Mouse (Mus musculus) cerebellum, adult 11-12 months (tissue): ENCODE data around the gene Luc7l3.
"Not testable (repeated sequence)": the region's sequence is repeated elsewhere in the genome, so short reads cannot be mapped to it uniquely, and the experiment has no call there.

Experiments
- DNase-seq: peaks from one replicate; pipeline ENCODE4 v3.0.0; 2022

Gene Luc7l3

DNA sequence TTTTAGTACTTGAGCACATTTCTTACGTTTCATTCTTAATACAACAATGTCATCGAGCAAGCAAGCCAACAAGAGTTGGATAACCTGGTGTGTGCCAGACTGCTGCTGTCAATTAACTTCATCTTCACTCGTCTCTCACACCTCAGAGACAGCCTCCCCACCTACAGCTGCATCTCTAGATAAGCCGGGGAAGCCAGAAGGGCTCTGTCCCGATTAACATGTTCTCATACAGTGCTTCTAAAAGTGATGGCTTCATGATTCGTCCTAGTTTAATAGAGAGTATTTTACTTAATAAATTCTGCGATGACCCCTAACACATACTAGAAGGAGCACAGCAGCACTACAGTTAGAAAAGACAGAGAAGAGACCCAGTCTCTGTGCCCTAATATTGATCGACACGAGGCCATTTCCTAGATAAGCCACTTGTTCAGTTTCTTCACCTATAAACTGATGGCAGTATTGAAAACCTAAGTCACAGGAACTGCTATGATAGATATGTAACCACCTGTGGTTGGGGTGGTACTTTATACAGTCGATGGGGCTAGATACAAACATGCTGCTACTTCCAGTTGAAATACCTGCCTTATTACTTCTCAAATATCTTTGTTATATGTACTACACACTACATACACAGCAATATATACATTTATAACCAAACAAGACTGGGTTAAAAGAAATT lies 31.6 kb downstream of the Luc7l3 start:
- DNase-seq: no peak

- no peak for DNase-seq
These were observed 34.7 kb downstream of the Luc7l3 start for GRCm38 (mm10) chr11:94287105-94287504.

GRCm38 (mm10) chr11:94285886-94286574 lies 35.8 kb downstream of the Luc7l3 start:
- DNase-seq: no peak

- no peak for DNase-seq
These were observed 38.2 kb downstream of the Luc7l3 start for GRCm38 (mm10) chr11:94283536-94284099.

DNA sequence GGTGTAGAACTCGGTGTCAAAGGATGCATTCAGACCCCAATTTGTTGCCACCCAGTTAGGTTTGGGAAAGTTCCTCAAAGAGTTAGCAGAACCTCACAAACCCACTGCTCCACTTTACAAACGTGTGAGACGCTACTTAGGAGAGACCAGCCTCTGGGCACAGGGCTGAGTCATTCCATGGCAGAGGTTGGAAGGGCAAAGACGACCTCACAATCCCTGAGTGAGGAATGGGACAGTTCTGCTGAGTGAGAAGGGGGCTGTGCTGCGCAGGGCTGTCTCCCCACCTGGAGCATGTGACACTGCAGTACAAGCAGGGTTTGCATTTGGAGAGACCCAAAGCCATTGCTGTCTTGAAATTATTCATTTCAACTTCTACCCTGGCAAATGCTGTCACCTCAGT lies 39.5 kb downstream of the Luc7l3 start:
- no peak for DNase-seq

- peak; percentile 49 for DNase-seq
These were observed 40.3 kb downstream of the Luc7l3 start, which contains the start of gene Gm21885 for GRCm38 (mm10) chr11:94281199-94282181. Gene Gm21885, plus strand, starts transcription at chr11:94281873.

- DNase-seq: peak; percentile 94
These were observed 44.9 kb downstream of the Luc7l3 start for GRCm38 (mm10) chr11:94276869-94277337.

DNA sequence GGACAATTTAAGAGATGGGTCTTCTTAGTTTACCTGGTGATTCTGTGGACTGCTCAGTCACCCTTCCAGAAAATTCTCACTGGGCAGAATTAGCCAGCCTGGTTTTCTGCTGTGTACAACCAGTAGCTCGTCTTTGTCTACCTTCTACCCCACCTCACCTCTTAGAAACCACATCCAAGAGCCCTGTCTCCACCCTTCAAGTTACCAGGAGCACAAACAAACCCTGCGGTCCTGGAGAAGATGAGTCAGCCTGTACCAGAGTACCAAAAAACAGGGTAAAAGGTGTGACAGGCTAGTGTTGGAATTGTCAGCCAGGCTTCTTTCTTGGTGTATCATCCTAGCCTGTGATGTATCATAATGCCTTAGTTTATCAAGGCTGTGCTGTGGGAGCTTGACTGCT lies 46.1 kb downstream of the Luc7l3 start:
- DNase-seq: no peak

DNA sequence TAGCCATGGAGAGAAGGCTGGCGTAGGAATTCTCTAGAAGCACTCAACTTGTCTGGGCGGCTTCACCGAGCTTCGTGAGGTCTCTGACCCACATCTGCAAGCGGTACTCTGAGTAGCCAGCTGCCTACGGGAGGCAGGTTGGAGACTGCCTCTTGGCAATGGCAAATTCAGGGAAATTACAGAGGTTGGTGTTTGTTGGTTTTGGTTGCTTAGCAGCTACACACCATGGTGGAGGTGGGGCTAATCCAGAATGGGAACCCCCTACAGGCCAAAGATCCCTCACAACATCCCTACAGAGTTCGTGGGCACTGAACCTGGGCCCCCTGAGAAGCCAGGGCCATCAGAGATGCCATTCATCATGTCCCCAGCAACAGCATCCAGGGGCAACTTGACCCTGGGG lies 46.6 kb downstream of the Luc7l3 start:
- DNase-seq: no peak

GRCm38 (mm10) chr11:94274206-94274867 lies 47.5 kb downstream of the Luc7l3 start:
- no peak for DNase-seq

DNA sequence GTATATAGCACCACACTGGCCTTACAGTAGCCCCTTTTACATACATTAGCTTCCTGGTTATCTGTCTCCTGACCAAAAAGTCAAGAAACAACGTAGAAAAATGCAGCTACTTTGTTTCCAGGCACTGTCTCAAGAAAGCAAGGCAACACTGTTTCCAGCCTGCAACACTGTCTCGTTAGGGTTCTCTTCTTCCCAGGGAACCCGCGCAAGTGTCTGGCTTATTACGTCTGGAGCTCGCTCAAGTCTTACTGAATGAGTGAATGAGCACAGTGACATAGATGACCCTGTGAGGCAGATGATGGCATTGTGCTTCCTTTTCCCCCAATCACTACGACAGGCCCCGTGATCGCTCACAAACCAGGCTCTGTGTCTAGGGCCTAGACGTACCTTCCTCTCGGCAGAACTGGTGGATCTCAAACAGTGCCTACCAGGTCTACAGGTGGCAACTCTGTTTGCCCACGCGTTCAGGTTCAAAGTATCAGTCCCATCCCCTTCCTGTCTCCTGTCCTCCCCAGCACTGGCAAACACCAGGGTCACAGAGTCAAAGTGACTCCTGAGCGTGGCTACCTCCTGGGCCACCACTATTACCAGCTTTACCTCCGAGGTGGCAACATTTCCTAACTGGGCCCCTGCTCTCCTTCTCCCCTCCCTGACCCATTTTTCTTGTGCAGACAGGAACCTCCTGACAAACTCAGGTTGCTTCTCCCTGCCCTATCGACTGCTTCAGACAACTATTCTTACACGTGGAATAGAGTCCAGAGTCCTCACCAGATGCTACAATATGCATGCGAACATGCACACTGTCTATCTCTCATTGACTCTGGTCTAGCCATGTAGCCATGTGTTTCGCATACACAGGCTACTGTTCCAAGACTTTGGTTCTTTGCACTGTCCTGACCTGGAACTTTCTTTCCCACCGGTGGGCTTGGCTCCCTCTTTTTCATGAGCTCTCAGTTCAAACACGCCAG lies 48.5 kb downstream of the Luc7l3 start:
- DNase-seq: no peak

DNA sequence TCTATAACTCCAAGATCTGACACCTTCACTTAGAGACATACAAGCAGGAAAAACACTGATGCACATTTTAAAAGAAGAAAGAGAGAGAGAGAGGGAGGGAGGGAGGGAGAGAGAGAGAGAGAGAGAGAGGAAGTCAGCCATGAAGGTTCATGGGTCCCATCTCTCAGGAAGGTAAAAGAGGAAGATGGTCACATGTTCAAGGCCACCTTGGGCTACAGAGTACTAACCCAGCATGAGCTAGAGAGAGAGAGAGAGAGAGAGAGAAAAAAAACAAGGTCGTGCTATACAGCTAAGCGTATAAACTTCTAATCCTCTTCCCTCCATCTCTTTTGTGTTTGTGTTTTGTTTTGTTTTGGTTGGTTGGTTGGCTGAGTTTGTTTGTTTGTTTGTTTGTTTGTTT lies 50.8 kb downstream of the Luc7l3 start:
- no peak for DNase-seq

- DNase-seq: no peak
These were observed 51.9 kb downstream of the Luc7l3 start for GRCm38 (mm10) chr11:94269906-94270305.

DNA sequence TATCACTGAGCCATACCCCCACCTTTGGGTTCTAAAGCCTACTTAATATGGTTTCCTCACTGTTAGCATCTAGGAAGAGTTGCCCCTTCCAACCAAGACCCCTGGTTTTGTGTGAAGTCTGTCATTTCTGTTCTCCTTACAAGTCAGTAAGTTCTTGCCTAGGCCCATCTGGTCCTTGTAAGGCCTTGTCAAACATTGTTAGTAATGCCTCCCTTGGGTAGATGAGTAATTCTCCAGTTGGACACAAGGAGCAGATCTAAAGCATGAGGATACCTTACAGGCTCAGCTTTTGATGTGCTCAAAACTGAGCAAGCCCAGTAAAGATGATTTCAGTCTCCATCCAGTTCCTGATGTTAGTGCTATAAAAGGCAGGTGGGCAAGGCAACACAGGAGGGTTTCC lies 53.0 kb downstream of the Luc7l3 start:
- no peak for DNase-seq

DNA sequence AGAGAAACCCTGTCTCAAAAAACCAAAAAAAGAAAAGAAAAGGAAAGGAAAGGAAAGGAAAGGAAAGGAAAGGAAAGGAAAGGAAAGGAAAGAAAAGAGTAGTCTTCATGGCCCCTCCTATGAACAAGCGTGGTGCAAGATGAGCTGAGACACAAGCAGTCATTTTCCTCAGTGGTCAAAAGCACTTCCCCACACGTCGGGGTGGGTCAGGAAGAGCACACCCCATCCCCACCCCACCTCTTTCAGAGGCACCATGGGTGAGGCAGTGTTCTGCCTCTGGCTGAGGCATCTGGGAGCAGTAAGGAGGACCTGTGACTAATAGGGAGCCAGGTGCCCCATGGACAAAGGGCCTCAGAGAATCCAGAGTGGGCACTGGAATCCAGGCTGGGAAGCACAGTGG lies 55.6 kb downstream of the Luc7l3 start:
- DNase-seq: not testable (repeated sequence)

GRCm38 (mm10) chr11:94265134-94265785 lies 56.5 kb downstream of the Luc7l3 start:
- peak; percentile 73 for DNase-seq

DNA sequence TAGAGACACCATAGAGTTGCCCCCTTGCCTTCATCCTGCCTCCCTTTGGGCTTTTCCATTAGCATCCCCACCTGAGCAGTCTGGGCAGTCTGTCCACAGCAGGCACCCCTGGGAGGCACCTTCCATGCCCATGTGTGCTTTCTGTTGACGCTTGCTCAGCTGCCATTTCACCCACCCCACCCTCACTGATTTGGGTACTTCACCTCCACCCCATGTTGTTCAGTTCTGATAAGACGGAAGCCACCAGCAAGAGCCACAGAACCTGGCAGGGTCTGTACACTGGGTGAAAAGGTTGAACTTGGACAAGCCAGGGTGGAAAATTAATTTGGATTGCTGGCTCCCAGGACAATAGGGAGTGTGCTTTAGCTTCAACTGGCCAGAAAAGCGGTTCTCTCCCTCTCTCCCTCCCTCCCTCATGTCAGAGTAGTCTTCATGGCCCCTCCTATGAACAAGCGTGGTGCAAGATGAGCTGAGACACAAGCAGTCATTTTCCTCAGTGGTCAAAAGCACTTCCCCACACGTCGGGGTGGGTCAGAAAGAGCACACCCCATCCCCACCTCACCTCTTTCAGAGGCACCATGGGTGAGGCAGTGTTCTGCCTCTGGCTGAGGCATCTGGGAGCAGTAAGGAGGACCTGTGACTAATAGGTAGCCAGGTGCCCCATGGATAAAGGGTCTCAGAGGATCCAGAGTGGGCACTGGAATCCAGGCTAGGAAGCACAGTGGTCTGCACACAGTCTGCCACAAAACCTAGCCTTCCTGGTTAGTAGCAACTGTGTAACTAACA lies 60.0 kb downstream of the Luc7l3 start:
- DNase-seq: no peak

DNA sequence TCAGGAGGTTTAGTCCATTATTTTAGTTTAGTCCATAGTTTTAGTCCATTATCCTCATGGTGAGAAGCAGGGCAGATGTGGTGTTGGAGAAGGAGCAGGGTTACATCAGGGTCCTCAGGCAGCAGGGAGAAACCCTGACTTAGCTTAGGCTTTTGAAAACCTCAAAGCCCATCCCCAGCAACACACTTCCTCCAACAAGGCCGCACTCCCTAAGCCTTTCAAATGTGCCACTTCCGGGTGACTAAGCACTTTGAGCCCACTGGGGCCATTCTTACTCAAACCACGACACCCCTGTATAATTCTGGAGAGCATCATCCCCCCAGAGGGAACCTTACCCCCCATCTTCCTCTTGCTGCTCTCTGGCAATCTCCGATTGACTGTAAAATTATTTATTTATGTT lies 62.0 kb downstream of the Luc7l3 start:
- DNase-seq: no peak

- no peak for DNase-seq
These were observed 63.8 kb downstream of the Luc7l3 start for GRCm38 (mm10) chr11:94257987-94258386.

DNA sequence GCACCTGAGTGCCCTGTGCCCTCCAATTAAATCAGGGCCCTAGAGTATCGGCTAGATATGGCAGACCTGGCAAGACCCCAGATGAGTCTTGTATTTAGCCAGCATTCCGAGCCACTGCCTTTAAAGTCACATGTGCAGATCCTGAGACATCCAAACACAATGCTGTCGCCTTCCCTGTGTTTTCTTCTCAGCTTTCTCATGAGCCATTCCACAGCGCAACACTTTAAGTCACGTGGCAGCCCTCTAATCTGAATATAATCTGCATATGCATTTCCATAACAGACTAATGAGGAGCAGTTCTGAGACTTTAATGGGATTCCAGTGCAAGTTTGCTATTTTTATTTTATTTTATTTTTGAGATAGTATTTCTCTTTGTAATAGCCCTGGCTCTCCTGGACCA lies 66.1 kb downstream of the Luc7l3 start:
- no peak for DNase-seq
